Mouse (Mus musculus): ENCODE data around the gene Arhgef25.

GRCm38 (mm10) chr10:127187371-127188078, 2.4 kb downstream of the Arhgef25 start:
- TF ChIP-seq CTCF (IDR thresholded peaks at IDR 0.05; ENCODE audit: low read depth) (no peak), EP300 (IDR thresholded peaks at IDR 0.05; ENCODE audit: low read depth) (no peak)

Measured in liver, embryonic 14.5 days (tissue).